Mouse (Mus musculus): Measurements from ENCODE around the gene Cfd. TPM values are rescaled to one million over a fixed set of nuclear protein-coding genes. Genes with fewer than 3 reads are reported as not detected.

Gene Cfd
- total RNA-seq, 2 experiments from 2014 or later: not detected

GRCm38 (mm10) chr10:79940749-79941148 is 50.1 kb downstream of the Cfd start:
- peak in 1 of 2 experiments; percentile 68 for DNase-seq (ENCODE audit: extremely low spot score in 1 of 2, low spot score in 2 of 2)

More at GRCm38 (mm10) chr10:79940749-79941148, 50.1 kb downstream of the Cfd start:
- intact Hi-C loops (cut with DNase I): no loop called here

Small RNA genes within 50 kb of the gene (microRNA-seq; reads per million reads assigned to microRNA genes)
- gene Mir6910: not detected

Other genes with a start within 250 kb of the Cfd start
- under 1 TPM; 0.39 to 0.73 TPM for gene Odf3l2, start 245.1 kb upstream of the Cfd start, total RNA-seq (2021)
- gene Madcam1, start 226.3 kb upstream of the Cfd start, total RNA-seq (2021): under 1 TPM; 0.47 to 0.49 TPM
- gene Tpgs1, start 221.5 kb upstream of the Cfd start, total RNA-seq (2021): 10 to 100 TPM; 69.6 to 72.6 TPM
- gene Cdc34, start 208.7 kb upstream of the Cfd start, total RNA-seq (2021): 10 to 100 TPM; 64.9 to 66.8 TPM
- gene Gzmm, start 201.8 kb upstream of the Cfd start, total RNA-seq (2021): 1 to 10 TPM; 1.2 to 1.5 TPM
- 100 to 1,000 TPM; 697 to 706 TPM for gene Bsg, start 186.4 kb upstream of the Cfd start, total RNA-seq (2021)
- gene Hcn2, start 174.2 kb upstream of the Cfd start, total RNA-seq (2021): 10 to 100 TPM; 75.5 to 80.0 TPM
- gene Polrmt, start 144.3 kb upstream of the Cfd start, total RNA-seq (2021): 10 to 100 TPM; 40.1 to 43.7 TPM
- gene Fgf22, start 135.8 kb upstream of the Cfd start, total RNA-seq (2021): 1 to 10 TPM; 1.9 to 3.0 TPM
- gene Rnf126, start 123.9 kb upstream of the Cfd start, total RNA-seq (2021): 10 to 100 TPM; 90.7 to 95.8 TPM
- 1 to 10 TPM; 1.7 to 2.6 TPM for gene Fstl3, start 113.6 kb upstream of the Cfd start, total RNA-seq (2021)
- under 1 TPM; 0.32 to 0.54 TPM for gene Prss57, start 99.9 kb upstream of the Cfd start, total RNA-seq (2021)
- gene Palm, start 97.3 kb upstream of the Cfd start, total RNA-seq (2021): 100 to 1,000 TPM; 430 to 432 TPM
- under 1 TPM; 0.30 to 0.51 TPM for gene Misp, start 69.9 kb upstream of the Cfd start, total RNA-seq (2021)
- gene Ptbp1, start 36.4 kb upstream of the Cfd start, total RNA-seq (2021): 10 to 100 TPM; 58.2 to 62.2 TPM
- 1 to 10 TPM; 4.5 to 5.2 TPM for gene Prtn3, start 16.4 kb upstream of the Cfd start, total RNA-seq (2021)
- 100 to 1,000 TPM; 135 to 142 TPM for gene Plppr3, start 16.2 kb upstream of the Cfd start, total RNA-seq (2021)
- not detected for gene Elane, start 4.6 kb upstream of the Cfd start, total RNA-seq (2021)
- 10 to 100 TPM; 55.4 to 61.9 TPM for gene Med16, start 18.1 kb downstream of the Cfd start, total RNA-seq (2021)
- not detected for gene Gm26602, start 20.0 kb downstream of the Cfd start, total RNA-seq (2021)
- gene Kiss1r, start 26.1 kb downstream of the Cfd start, total RNA-seq (2021): 1 to 10 TPM; 6.8 to 8.4 TPM
- gene R3hdm4, start 30.4 kb downstream of the Cfd start, total RNA-seq (2021): 100 to 1,000 TPM; 389 to 406 TPM
- 1 to 10 TPM; 6.0 to 7.1 TPM for gene Arid3a, start 36.2 kb downstream of the Cfd start, total RNA-seq (2021)
- gene Wdr18, start 69.3 kb downstream of the Cfd start, total RNA-seq (2021): 10 to 100 TPM; 46.2 to 49.9 TPM
- gene Grin3b, start 79.9 kb downstream of the Cfd start, total RNA-seq (2021): under 1 TPM; 0.24 to 0.28 TPM
- gene Tmem259, start 93.5 kb downstream of the Cfd start, total RNA-seq (2021): 100 to 1,000 TPM; 136 TPM
- 10 to 100 TPM in 1 of 2 experiments, 1 to 10 TPM in 1; 8.9 to 12.4 TPM for gene Cnn2, start 97.7 kb downstream of the Cfd start, total RNA-seq (2021)
- 1 to 10 TPM; 8.5 to 9.8 TPM for gene Abca7, start 105.6 kb downstream of the Cfd start, total RNA-seq (2021)
- gene Arhgap45, start 125.8 kb downstream of the Cfd start, total RNA-seq (2021): 1 to 10 TPM; 3.3 to 4.5 TPM
- gene Polr2e, start 148.9 kb downstream of the Cfd start, total RNA-seq (2021): 10 to 100 TPM; 64.1 to 66.0 TPM
- gene Gpx4, start 156.3 kb downstream of the Cfd start, total RNA-seq (2021): 100 to 1,000 TPM; 436 to 469 TPM
- gene Sbno2, start 214.7 kb downstream of the Cfd start, total RNA-seq (2021): 10 to 100 TPM; 20.4 to 21.2 TPM
- 10 to 100 TPM; 81.6 to 93.4 TPM for gene Stk11, start 224.9 kb downstream of the Cfd start, total RNA-seq (2021)
- gene Atp5d, start 247.8 kb downstream of the Cfd start, total RNA-seq (2021): 100 to 1,000 TPM; 342 to 379 TPM
- 100 to 1,000 TPM; 394 to 415 TPM for gene Cbarp, start 250.0 kb downstream of the Cfd start, total RNA-seq (2021)

All from left cerebral cortex, postnatal 10 days (tissue).